Mouse (Mus musculus) liver, embryonic 14.5 days (tissue): ENCODE measurements around the gene Slc13a4. TPM values are rescaled to one million over a fixed set of nuclear protein-coding genes. Genes with fewer than 3 reads are reported as not detected.

Source experiments
- ATAC-seq: fragments of 200-750 bp; cut with Nextera tagmentation; 2 replicates; pipeline ENCODE4 v1.8.0; 2017; ENCODE audit warnings: moderate number of reproducible peaks, mild to moderate bottlenecking, moderate library complexity; ENCODE audit not compliant: insufficient read depth
- DNase-seq, 3 experiments: peaks; one replicate each; pipeline ENCODE4 v3.0.0-alpha.2; 2012 to 2013; ENCODE audit warnings: low read depth in 3 of 3, low spot score in 3 of 3
- H3K27ac ChIP-seq: fragments of 300-500 bp; sonication (generic); 2 replicates; pipeline ENCODE4 v1.5.1; 2014; ENCODE audit warnings: moderate library complexity, mild to moderate bottlenecking, control low read depth, inconsistent platforms
- H3K27me3 ChIP-seq: fragments of 300-500 bp; sonication (generic); 2 replicates; pipeline ENCODE4 v1.6.1; 2014; ENCODE audit warnings: mild to moderate bottlenecking, low read length, moderate library complexity; ENCODE audit not compliant: control insufficient read depth, insufficient read depth
- H3K36me3 ChIP-seq: fragments of 300-500 bp; sonication (generic); replicated peaks from 2 replicates; pipeline ENCODE4 v1.6.1; 2014; ENCODE audit warnings: low read depth; ENCODE audit not compliant: control insufficient read depth, insufficient read depth
- H3K4me1 ChIP-seq, 2 experiments: fragments of 200-500 bp in 1 of 2; fragments of 300-500 bp in 1 of 2; sonication (generic) in 1 of 2; replicated peaks; 2 replicates each; pipeline ENCODE4 v1.6.1; 2012 to 2014; ENCODE audit warnings: antibody characterized with exemption in 1 of 2, inconsistent platforms in 1 of 2, low read length in 1 of 2; ENCODE audit not compliant: control insufficient read depth in 2 of 2, insufficient read depth in 2 of 2
- H3K4me2 ChIP-seq: fragments of 300-500 bp; sonication (generic); 2 replicates; pipeline ENCODE4 v1.6.1; 2014; ENCODE audit warnings: low read depth, mild to moderate bottlenecking, control low read depth, moderate library complexity
- H3K4me3 ChIP-seq, 2 experiments: fragments of 200-500 bp in 1 of 2; fragments of 300-500 bp in 1 of 2; sonication (generic) in 1 of 2; 2 replicates each; pipeline ENCODE4 v1.5.1; 2012 to 2014; ENCODE audit warnings: low read depth in 2 of 2, low read length in 2 of 2, mild to moderate bottlenecking in 2 of 2, control low read depth in 1 of 2, inconsistent platforms in 1 of 2, moderate library complexity in 1 of 2; ENCODE audit not compliant: insufficient read depth in 1 of 2
- H3K9ac ChIP-seq: fragments of 300-500 bp; sonication (generic); replicated peaks from 2 replicates; pipeline ENCODE4 v1.6.1; 2014; ENCODE audit warnings: mild to moderate bottlenecking, control low read depth, moderate library complexity
- H3K9me3 ChIP-seq: fragments of 300-500 bp; sonication (generic); 2 replicates; pipeline ENCODE4 v1.6.1; 2016; ENCODE audit warnings: low read length, mixed read lengths; ENCODE audit not compliant: control insufficient read depth
- CTCF ChIP-seq: IDR thresholded peaks from 2 replicates; pipeline ENCODE4 v1.5.1; 2016; ENCODE audit warnings: antibody characterized with exemption, low read depth, control low read depth
- EP300 ChIP-seq: IDR thresholded peaks from 2 replicates; pipeline ENCODE4 v1.6.1; 2016; ENCODE audit warnings: antibody characterized with exemption, low read depth
- WGBS: fragments of 180-500 bp; shearing (Covaris S2); extraction: QIAGEN DNeasy Blood & Tissue Kit; methylation state at CpG from one replicate; pipeline ENCODE4 v1.1.7; 2014; ENCODE audit not compliant: insufficient replicate concordance; 5-methylcytosine and 5-hydroxymethylcytosine counted together
- polyA plus RNA-seq, 2 experiments: library from polyadenylated mRNA; depleted of rRNA in 1 of 2; stranded (reverse) in 1 of 2; unstranded in 1 of 2; fragments of >200 nt; fragmentation: Nextera tagmentation in 1 of 2; extraction: Ambion mirVana in 1 of 2; gene quantifications; 2 replicates each; pipeline versions ENCODE4 v1.2.1 to v1.2.3; 2012 to 2014

Slc13a4 gene
- polyA plus RNA-seq, 2 experiments, result 0.04 to 0.22 TPM

GRCm38 (mm10) chr6:35236108-35236785, 71.7 kb downstream of the Slc13a4 start:
- ATAC-seq (no peak), DNase-seq (no peak)
- no peak overlapping the region for H3K9ac ChIP-seq
- no peak for TF ChIP-seq EP300
- TF ChIP-seq CTCF, result no peak
- H3K27ac ChIP-seq, result no peak overlapping the region
- no peaks in the 10 kb centered on the region for H3K9me3 ChIP-seq
- no peaks in the 10 kb centered on the region for H3K4me1 ChIP-seq
- no peaks in the 10 kb centered on the region for H3K27me3 ChIP-seq
- H3K4me3 ChIP-seq, result no peak overlapping the region
- 82% methylated on average over 9 of the region's 9 CpGs for WGBS
- H3K4me2 ChIP-seq, result no peak overlapping the region
- peaks cover 41% of the 10 kb centered on the region for H3K36me3 ChIP-seq

DNA sequence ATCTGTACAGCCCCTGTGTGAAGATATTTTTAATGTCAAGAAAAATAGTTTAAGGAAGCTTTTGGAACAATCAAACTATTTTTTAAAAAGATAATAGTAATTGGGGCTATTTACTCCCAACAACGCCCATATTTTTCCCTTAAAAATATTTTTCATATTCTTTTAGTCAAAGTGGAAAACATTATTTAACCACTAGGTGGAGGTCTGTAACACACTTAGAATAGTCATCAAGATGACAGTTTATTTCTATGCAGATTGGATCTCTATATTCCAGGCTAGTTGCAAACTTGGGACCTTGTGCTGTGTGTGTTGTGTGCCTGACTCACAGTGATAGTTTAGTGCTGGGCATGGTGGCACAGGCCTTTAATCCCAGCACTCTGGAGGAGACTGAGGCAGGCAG, 78.5 kb downstream of the Slc13a4 start:
- no peak overlapping the region for H3K27ac ChIP-seq
- no peak for DNase-seq
- H3K4me2 ChIP-seq, result no peak overlapping the region
- H3K9me3 ChIP-seq, result no peaks in the 10 kb centered on the region
- no peak for ATAC-seq
- no peak overlapping the region for H3K9ac ChIP-seq
- no peaks in the 10 kb centered on the region for H3K4me1 ChIP-seq
- H3K36me3 ChIP-seq, result peaks cover 50% of the 10 kb centered on the region
- peak; percentile 8; the same call in 1 of the 2 replicates for TF ChIP-seq CTCF
- TF ChIP-seq EP300, result no peak
- WGBS, result 82% methylated on average over 1 of the region's 1 CpGs
- no peaks in the 10 kb centered on the region for H3K27me3 ChIP-seq
- H3K4me3 ChIP-seq, result no peak overlapping the region

- peaks cover 41% of the 10 kb centered on the region for H3K36me3 ChIP-seq
- ATAC-seq (no peak), DNase-seq (no peak)
- H3K9ac ChIP-seq, result no peak overlapping the region
- no peaks in the 10 kb centered on the region for H3K27me3 ChIP-seq
- TF ChIP-seq EP300 (no peak), CTCF (no peak)
- no peak overlapping the region for H3K27ac ChIP-seq
- H3K9me3 ChIP-seq, result no peaks in the 10 kb centered on the region
- H3K4me2 ChIP-seq, result no peak overlapping the region
- H3K4me3 ChIP-seq, result no peak overlapping the region
- no peaks in the 10 kb centered on the region for H3K4me1 ChIP-seq
- WGBS, result 88% methylated on average over 4 of the region's 4 CpGs
Observed at GRCm38 (mm10) chr6:35225696-35226095, 82.2 kb downstream of the Slc13a4 start.

Other genes starting within 250 kb of the Slc13a4 start
- 7.0 and 7.3 TPM in 2 replicates for gene Cnot4, start 174.4 kb downstream of the Slc13a4 start, polyA plus RNA-seq (2012; rRNA removed)
- gene Cnot4, start 174.4 kb downstream of the Slc13a4 start, polyA plus RNA-seq (2014; fragmentation: Nextera tagmentation; extraction: Ambion mirVana), result 11.2 and 12.0 TPM in 2 replicates
- 15.8 and 19.3 TPM in 2 replicates for gene Nup205, start 130.7 kb downstream of the Slc13a4 start, polyA plus RNA-seq (2012; rRNA removed)
- gene Nup205, start 130.7 kb downstream of the Slc13a4 start, polyA plus RNA-seq (2014; fragmentation: Nextera tagmentation; extraction: Ambion mirVana), result 22.3 and 24.7 TPM in 2 replicates
- gene Fam180a, start 18.0 kb upstream of the Slc13a4 start, polyA plus RNA-seq (2012; rRNA removed), result 0.02 and 0.03 TPM in 2 replicates
- 0.11 and 0.23 TPM in 2 replicates for gene Fam180a, start 18.0 kb upstream of the Slc13a4 start, polyA plus RNA-seq (2014; fragmentation: Nextera tagmentation; extraction: Ambion mirVana)
- 14.5 and 20.4 TPM in 2 replicates for gene Mtpn, start 231.8 kb upstream of the Slc13a4 start, polyA plus RNA-seq (2012; rRNA removed)
- 30.8 and 34.4 TPM in 2 replicates for gene Mtpn, start 231.8 kb upstream of the Slc13a4 start, polyA plus RNA-seq (2014; fragmentation: Nextera tagmentation; extraction: Ambion mirVana)